Mouse (Mus musculus) MEL (cell line): Measurements from ENCODE around the gene Stk11ip. TPM values are rescaled to one million over a fixed set of nuclear protein-coding genes. Genes with fewer than 3 reads are reported as not detected.

Experiments
- DNase-seq: peaks from one replicate; pipeline ENCODE4 v3.0.0; 2011; ENCODE audit warnings: low read depth, low spot score
- H3K27ac ChIP-seq: 2 replicates; pipeline ENCODE4 v1.5.1; 2012; ENCODE audit warnings: low read depth, mild to moderate bottlenecking, control low read depth, low read length, moderate library complexity; ENCODE audit not compliant: control insufficient read depth
- H3K27me3 ChIP-seq, 2 experiments: fragments of 150-350 bp in 1 of 2; sonication (generic) in 1 of 2; 2 replicates each; pipeline ENCODE4 v1.6.1; 2012; ENCODE audit warnings: low read length in 2 of 2, mild to moderate bottlenecking in 2 of 2, improper control_type of control experiment in 1 of 2, moderate library complexity in 1 of 2; ENCODE audit not compliant: insufficient read depth in 2 of 2, control insufficient read depth in 1 of 2
- H3K36me3 ChIP-seq, 2 experiments: 2 replicates each; pipeline ENCODE4 v1.6.1; 2012 to 2014; ENCODE audit warnings: low read length in 2 of 2, improper control_type of control experiment in 1 of 2, inconsistent platforms in 1 of 2, mild to moderate bottlenecking in 1 of 2; ENCODE audit not compliant: insufficient read depth in 2 of 2, control insufficient read depth in 1 of 2
- H3K4me1 ChIP-seq, 2 experiments: fragments of 150-350 bp in 1 of 2; sonication (generic) in 1 of 2; 2 replicates each; pipeline ENCODE4 v1.6.1; 2012; ENCODE audit warnings: low read length in 2 of 2, improper control_type of control experiment in 1 of 2, mild to moderate bottlenecking in 1 of 2; ENCODE audit not compliant: insufficient read depth in 2 of 2, control insufficient read depth in 1 of 2
- H3K4me3 ChIP-seq, 2 experiments: fragments of 150-350 bp in 1 of 2; sonication (generic) in 1 of 2; 2 replicates each; pipeline ENCODE4 v1.5.1; 2012; ENCODE audit warnings: low read depth in 2 of 2, low read length in 2 of 2, mild to moderate bottlenecking in 2 of 2, moderate library complexity in 2 of 2, control low read depth in 1 of 2, improper control_type of control experiment in 1 of 2; ENCODE audit not compliant: control insufficient read depth in 1 of 2, insufficient read depth in 1 of 2
- H3K79me2 ChIP-seq: 2 replicates; pipeline ENCODE4 v1.6.1; 2012; ENCODE audit warnings: mild to moderate bottlenecking, low read length, moderate library complexity; ENCODE audit not compliant: control insufficient read depth, poor library complexity, insufficient read depth
- H3K9ac ChIP-seq: 2 replicates; pipeline ENCODE4 v1.6.1; 2012; ENCODE audit warnings: low read depth, mild to moderate bottlenecking, control low read depth, low read length, moderate library complexity; ENCODE audit not compliant: control insufficient read depth, poor library complexity, severe bottlenecking
- H3K9me3 ChIP-seq: fragments of 150-350 bp; sonication (generic); replicated peaks from 2 replicates; pipeline ENCODE4 v1.6.1; 2012; ENCODE audit warnings: mild to moderate bottlenecking, low read length, improper control_type of control experiment, moderate library complexity; ENCODE audit not compliant: insufficient read depth
- CHD1 ChIP-seq: IDR thresholded peaks from 2 replicates; pipeline ENCODE4 v1.6.1; 2012; ENCODE audit warnings: low read depth, mild to moderate bottlenecking, inconsistent platforms, low read length, improper control_type of control experiment
- CHD2 ChIP-seq: IDR thresholded peaks from 2 replicates; pipeline ENCODE4 v1.6.1; 2011; ENCODE audit warnings: low read length, improper control_type of control experiment
- CTCF ChIP-seq, 3 experiments: IDR thresholded peaks in 2 of 3; conservative IDR thresholded peaks in 1 of 3; 2 replicates each; pipeline ENCODE4 v1.5.1; 2011 to 2012; ENCODE audit warnings: low read length in 3 of 3, low read depth in 2 of 3, mild to moderate bottlenecking in 2 of 3, improper control_type of control experiment in 1 of 3, inconsistent platforms in 1 of 3, mixed read lengths in 1 of 3, moderate library complexity in 1 of 3; ENCODE audit not compliant: control insufficient read depth in 1 of 3, insufficient read depth in 1 of 3, poor library complexity in 1 of 3, severe bottlenecking in 1 of 3
- ETS1 ChIP-seq: IDR thresholded peaks from 2 replicates; pipeline ENCODE4 v1.6.1; 2012; ENCODE audit warnings: low read depth, mild to moderate bottlenecking, inconsistent platforms, low read length, improper control_type of control experiment, moderate library complexity
- GABPA ChIP-seq: IDR thresholded peaks from 2 replicates; pipeline ENCODE4 v1.6.1; 2012; ENCODE audit warnings: low read depth, mild to moderate bottlenecking, inconsistent platforms, low read length, improper control_type of control experiment, moderate library complexity
- HCFC1 ChIP-seq: IDR thresholded peaks from 2 replicates; pipeline ENCODE4 v1.6.1; 2012; ENCODE audit warnings: low read depth, mild to moderate bottlenecking, inconsistent platforms, low read length, improper control_type of control experiment, moderate library complexity
- KAT2A ChIP-seq: conservative IDR thresholded peaks from 2 replicates; pipeline ENCODE4 v1.6.1; 2012; ENCODE audit warnings: low read depth, low read length, improper control_type of control experiment, inconsistent platforms
- MAX ChIP-seq: IDR thresholded peaks from 2 replicates; pipeline ENCODE4 v1.6.1; 2011; ENCODE audit warnings: low read length, improper control_type of control experiment
- MAZ ChIP-seq: IDR thresholded peaks from 2 replicates; pipeline ENCODE4 v1.6.1; 2012; ENCODE audit warnings: low read depth, mild to moderate bottlenecking, inconsistent platforms, low read length, improper control_type of control experiment
- MXI1 ChIP-seq: IDR thresholded peaks from 2 replicates; pipeline ENCODE4 v1.6.1; 2011; ENCODE audit warnings: mild to moderate bottlenecking, low read depth, low read length, improper control_type of control experiment
- MYC ChIP-seq: IDR thresholded peaks from 2 replicates; pipeline ENCODE4 v1.6.1; 2011; ENCODE audit warnings: low read depth, mild to moderate bottlenecking, low read length, improper control_type of control experiment, moderate library complexity
- NELFE ChIP-seq: IDR thresholded peaks from 2 replicates; pipeline ENCODE4 v1.6.1; 2011; ENCODE audit warnings: low read depth, low read length, improper control_type of control experiment
- POLR2A ChIP-seq, 2 experiments: IDR thresholded peaks; 2 replicates each; pipeline ENCODE4 v1.6.1; 2011 to 2012; ENCODE audit warnings: low read length in 2 of 2, mild to moderate bottlenecking in 2 of 2, control low read depth in 1 of 2, improper control_type of control experiment in 1 of 2, low read depth in 1 of 2, moderate library complexity in 1 of 2; ENCODE audit not compliant: control insufficient read depth in 1 of 2, insufficient read depth in 1 of 2, poor library complexity in 1 of 2
- RAD21 ChIP-seq: IDR thresholded peaks from 2 replicates; pipeline ENCODE4 v1.6.1; 2011; ENCODE audit warnings: mild to moderate bottlenecking, low read depth, low read length, improper control_type of control experiment
- RCOR1 ChIP-seq: IDR thresholded peaks from 2 replicates; pipeline ENCODE4 v1.6.1; 2012; ENCODE audit warnings: low read depth, mild to moderate bottlenecking, inconsistent platforms, low read length, improper control_type of control experiment
- SIN3A ChIP-seq: IDR thresholded peaks from 2 replicates; pipeline ENCODE4 v1.6.1; 2012; ENCODE audit warnings: low read length, improper control_type of control experiment, inconsistent platforms
- SMC3 ChIP-seq: IDR thresholded peaks from 2 replicates; pipeline ENCODE4 v1.6.1; 2011; ENCODE audit warnings: low read depth, low read length, improper control_type of control experiment
- TAL1 ChIP-seq: IDR thresholded peaks from 2 replicates; pipeline ENCODE4 v1.6.1; 2012; ENCODE audit warnings: mild to moderate bottlenecking, inconsistent platforms, low read length, moderate library complexity, mixed read lengths
- TBP ChIP-seq: IDR thresholded peaks from 2 replicates; pipeline ENCODE4 v1.8.0; 2011; ENCODE audit warnings: low read depth, low read length, improper control_type of control experiment
- TCF12 ChIP-seq: IDR thresholded peaks from 2 replicates; pipeline ENCODE4 v1.6.1; 2014; ENCODE audit warnings: low read depth, mild to moderate bottlenecking, inconsistent platforms, low read length, improper control_type of control experiment, moderate library complexity
- UBTF ChIP-seq: IDR thresholded peaks from 2 replicates; pipeline ENCODE4 v1.6.1; 2012; ENCODE audit warnings: low read depth, mild to moderate bottlenecking, inconsistent platforms, low read length, improper control_type of control experiment, moderate library complexity, borderline replicate concordance; ENCODE audit not compliant: insufficient read depth
- USF1 ChIP-seq: IDR thresholded peaks from 2 replicates; pipeline ENCODE4 v1.6.1; 2014; ENCODE audit warnings: low read depth, mild to moderate bottlenecking, inconsistent platforms, low read length, improper control_type of control experiment, moderate library complexity
- USF2 ChIP-seq, 2 experiments: IDR thresholded peaks; 2 replicates each; pipeline ENCODE4 v1.6.1; 2011 to 2012; ENCODE audit warnings: improper control_type of control experiment in 2 of 2, low read length in 2 of 2, borderline replicate concordance in 1 of 2, inconsistent platforms in 1 of 2, low read depth in 1 of 2, mild to moderate bottlenecking in 1 of 2; ENCODE audit not compliant: insufficient read depth in 1 of 2
- ZC3H11A ChIP-seq: IDR thresholded peaks from 2 replicates; pipeline ENCODE4 v1.6.1; 2012; ENCODE audit warnings: low read depth, mild to moderate bottlenecking, inconsistent platforms, low read length, improper control_type of control experiment
- ZKSCAN1 ChIP-seq: IDR thresholded peaks from 2 replicates; pipeline ENCODE4 v1.6.1; 2012; ENCODE audit warnings: low read depth, mild to moderate bottlenecking, inconsistent platforms, low read length, improper control_type of control experiment, moderate library complexity
- ZMIZ1 ChIP-seq: IDR thresholded peaks from 2 replicates; pipeline ENCODE4 v1.6.1; 2012; ENCODE audit warnings: low read depth, mild to moderate bottlenecking, inconsistent platforms, low read length, improper control_type of control experiment, moderate library complexity
- ZNF384 ChIP-seq: IDR thresholded peaks from 2 replicates; pipeline ENCODE4 v1.6.1; 2012; ENCODE audit warnings: low read depth, mild to moderate bottlenecking, inconsistent platforms, low read length, improper control_type of control experiment
- polyA plus RNA-seq, 2 experiments: library from polyadenylated mRNA; stranded (reverse) in 1 of 2; unstranded in 1 of 2; fragments of >175 nt in 1 of 2; fragments of >200 nt in 1 of 2; gene quantifications; 2 replicates each; pipeline versions ENCODE4 v1.2.1 to v1.2.4; 2012; ENCODE audit warnings: low replicate concordance in 2 of 2, low read depth in 1 of 2; ENCODE audit not compliant: insufficient read length in 2 of 2, insufficient read depth in 1 of 2, missing spikeins in 1 of 2
- total RNA-seq: library from RNA; depleted of rRNA; stranded (reverse); fragments of 300-350 nt; gene quantifications from 2 replicates; pipeline ENCODE4 v1.2.3, GENCODE M21; 2012

Gene Stk11ip
- total and polyA plus RNA-seq, 3 experiments, result 10.2 to 29.4 TPM; not detected in 1

DNA sequence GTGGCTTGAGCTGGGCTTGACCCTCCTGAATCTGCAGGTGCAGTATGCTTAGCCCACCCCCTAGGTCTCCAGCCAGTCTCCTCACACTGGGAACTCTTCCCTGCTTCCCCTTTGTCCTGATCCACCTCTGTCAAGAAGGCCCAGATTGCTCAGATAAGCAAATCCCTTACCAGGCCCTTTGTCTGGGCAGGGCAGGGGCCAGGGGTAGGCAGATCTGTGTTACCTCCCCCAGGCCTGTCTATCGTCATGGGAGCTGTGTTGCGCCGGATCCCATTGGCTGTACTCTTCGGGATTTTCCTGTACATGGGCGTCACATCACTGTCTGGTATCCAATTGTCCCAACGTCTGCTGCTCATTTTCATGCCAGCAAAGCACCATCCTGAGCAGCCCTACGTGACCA lies 35.7 kb downstream of the Stk11ip start:
- H3K27ac ChIP-seq, result no peak overlapping the region
- H3K4me1 ChIP-seq, result no peaks in the 10 kb centered on the region
- DNase-seq, result no peak
- no peak overlapping the region for H3K4me3 ChIP-seq
- H3K27me3 ChIP-seq, result no peaks in the 10 kb centered on the region
- no peak for TF ChIP-seq TCF12
- TF ChIP-seq USF1, result no peak
- no peak for TF ChIP-seq GABPA
- TF ChIP-seq TBP, result no peak
- TF ChIP-seq NELFE, result no peak
- TF ChIP-seq POLR2A (IDR thresholded peaks at IDR 0.05; ENCODE audit: control insufficient read depth in 1 of 2, insufficient read depth in 1 of 2, low read depth in 1 of 2, low read length in 2 of 2, poor library complexity in 1 of 2), result no peak
- TF ChIP-seq CTCF (IDR thresholded peaks at IDR 0.05 in 2 of 3, conservative IDR thresholded peaks at IDR 0.05 in 1 of 3; ENCODE audit: control insufficient read depth in 1 of 3, insufficient read depth in 1 of 3, low read depth in 2 of 3, low read length in 3 of 3, poor library complexity in 1 of 3, severe bottlenecking in 1 of 3), result no peak
- no peak for TF ChIP-seq ZKSCAN1
- no peak for TF ChIP-seq USF2 (IDR thresholded peaks at IDR 0.05; ENCODE audit: borderline replicate concordance in 1 of 2, insufficient read depth in 1 of 2, low read depth in 1 of 2, low read length in 2 of 2)
- TF ChIP-seq MAX, result no peak
- no peak for TF ChIP-seq ETS1
- TF ChIP-seq SIN3A, result no peak
- no peak for TF ChIP-seq ZMIZ1
- TF ChIP-seq UBTF, result no peak
- TF ChIP-seq RAD21, result no peak
- no peak for TF ChIP-seq MYC
- no peak for TF ChIP-seq ZC3H11A
- no peak for TF ChIP-seq SMC3
- TF ChIP-seq CHD1, result no peak
- TF ChIP-seq CHD2, result no peak
- no peaks in the 10 kb centered on the region for H3K36me3 ChIP-seq
- H3K9ac ChIP-seq, result no peak overlapping the region
- H3K79me2 ChIP-seq, result no peaks in the 10 kb centered on the region
- H3K9me3 ChIP-seq, result no peaks in the 10 kb centered on the region

DNA sequence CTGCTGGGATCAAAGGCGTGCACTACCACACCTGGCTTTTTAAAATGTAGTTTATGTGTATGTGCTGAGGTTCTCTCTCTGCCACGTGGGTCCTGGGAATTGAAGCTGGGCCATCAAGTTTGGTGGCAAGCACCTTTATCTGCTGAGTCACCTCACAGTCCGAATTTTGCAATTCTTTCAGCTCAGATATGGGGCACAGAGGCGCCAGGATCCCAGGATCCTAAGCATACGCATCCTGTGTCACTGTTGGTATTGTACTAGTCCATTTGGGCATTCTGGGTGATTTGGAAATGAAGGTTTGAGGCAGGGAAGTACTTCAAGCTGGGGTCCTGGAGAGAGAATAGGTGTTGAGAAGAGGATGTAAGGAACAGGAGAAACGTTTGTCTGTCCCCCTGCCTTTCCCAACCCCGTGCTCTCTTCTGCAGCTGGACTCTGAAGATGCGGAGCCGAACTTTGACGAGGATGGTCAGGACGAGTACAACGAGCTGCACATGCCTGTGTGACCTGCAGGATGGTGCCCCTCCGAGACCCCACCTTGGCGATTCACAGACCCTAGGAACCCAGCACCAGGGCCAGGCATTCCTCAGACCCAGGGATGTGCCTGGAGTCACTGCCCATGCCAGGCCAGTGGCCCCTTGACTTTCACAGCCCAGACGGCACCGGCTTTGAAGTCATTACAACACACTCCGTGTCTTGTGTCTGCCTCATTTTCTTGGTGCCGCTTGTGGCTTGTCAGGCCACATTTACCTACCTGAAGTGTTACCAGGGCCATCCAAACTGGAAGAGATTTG lies 37.3 kb downstream of the Stk11ip start:
- Histone ChIP-seq H3K9me3 (no peaks in the 10 kb centered on the region), H3K36me3 (no peaks in the 10 kb centered on the region)
- TF ChIP-seq KAT2A (no peak), HCFC1 (no peak), ZC3H11A (no peak), MXI1 (no peak), MAZ (no peak), MAX (no peak), TAL1 (no peak), MYC (no peak), RCOR1 (no peak), ZNF384 (no peak)
- TF ChIP-seq, all 39 proteins: peak for 0
- H3K4me3 ChIP-seq, result no peak overlapping the region
- no peak overlapping the region for H3K9ac ChIP-seq
- no peaks in the 10 kb centered on the region for H3K79me2 ChIP-seq
- H3K27me3 ChIP-seq, result no peaks in the 10 kb centered on the region
- DNase-seq, result no peak
- no peaks in the 10 kb centered on the region for H3K4me1 ChIP-seq
- H3K27ac ChIP-seq, result no peak overlapping the region
